Mouse (Mus musculus): ENCODE data around the gene Olfr1252. TPM values are rescaled to one million over a fixed set of nuclear protein-coding genes. Genes with fewer than 3 reads are reported as not detected.

Olfr1252 gene
- not detected in 2 replicates for polyA plus RNA-seq (2015; fragmentation: Nextera tagmentation; extraction: Ambion mirVana)

DNA sequence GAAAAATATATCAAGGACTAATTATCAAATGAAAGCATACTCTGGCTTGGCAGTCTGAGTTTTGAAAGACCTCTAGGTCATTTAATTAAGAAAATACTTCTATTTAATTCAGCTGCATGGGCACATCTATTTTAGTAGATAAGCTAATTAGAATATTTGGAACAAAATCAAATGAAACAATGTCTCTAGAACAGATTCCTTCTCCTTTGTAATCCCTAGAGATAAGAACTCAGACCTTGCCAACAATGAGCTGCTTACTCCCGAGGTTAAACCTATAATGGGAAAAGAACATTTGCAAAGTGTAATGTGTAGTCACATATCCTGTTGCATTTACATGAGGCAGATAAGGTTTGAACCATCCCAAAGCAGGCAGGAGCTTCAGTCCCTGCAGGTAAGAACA is at the start of gene Olfr1252:
TSS of gene Olfr1252 (minus strand) at position 101 of the 400 bp plus-strand sequence.
- WGBS = 27% methylated on average over 1 of the region's 1 CpGs
- Histone ChIP-seq H3K9ac (ENCODE audit: low read length) (no peak within 1 kb of the TSS), H3K36me3 (ENCODE audit: control insufficient read depth, insufficient read depth) (no peaks in the 10 kb centered on the region), H3K4me2 (ENCODE audit: low read depth, low read length) (no peak within 1 kb of the TSS), H3K27ac (ENCODE audit: low read length) (no peak within 1 kb of the TSS), H3K27me3 (ENCODE audit: control insufficient read depth, insufficient read depth, low read length) (no peaks in the 10 kb centered on the region), H3K9me3 (replicated peaks; ENCODE audit: control insufficient read depth, low read length) (no peaks in the 10 kb centered on the region), H3K4me3 (ENCODE audit: low read length) (no peak within 1 kb of the TSS), H3K4me1 (ENCODE audit: control insufficient read depth, insufficient read depth, low read length) (no peaks in the 10 kb centered on the region)
- ATAC-seq (replicated peaks; ENCODE audit: extremely low read depth, insufficient read depth, low FRiP score) = no peak

DNA sequence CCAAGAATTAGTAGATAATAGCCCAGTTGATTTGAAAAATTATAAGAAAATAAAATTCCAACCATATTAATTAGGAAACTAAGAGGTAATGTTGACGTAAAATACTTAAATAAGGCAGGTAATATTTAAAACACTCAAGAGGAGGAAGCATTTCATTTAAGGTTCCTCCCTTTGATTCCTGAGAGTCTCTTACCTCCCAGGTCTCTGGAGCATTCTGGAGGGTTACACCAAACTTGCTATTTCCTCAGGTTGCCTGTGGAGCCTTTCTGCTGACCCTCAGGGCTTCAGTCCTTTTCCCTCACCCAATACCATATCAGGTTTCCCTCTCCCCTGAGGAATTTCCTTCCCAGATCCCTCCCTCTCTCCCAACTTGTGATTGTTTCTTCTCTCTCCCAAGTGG is 32.2 kb upstream of the Olfr1252 start, which contains the start of gene Olfr1253:
TSS of gene Olfr1253 (minus strand) at position 101 of the 400 bp plus-strand sequence.
- WGBS = 89% methylated on average over 1 of the region's 1 CpGs
- H3K9me3 ChIP-seq (replicated peaks; ENCODE audit: control insufficient read depth, low read length) = no peaks in the 10 kb centered on the region
- ATAC-seq (replicated peaks; ENCODE audit: extremely low read depth, insufficient read depth, low FRiP score) = no peak

DNA sequence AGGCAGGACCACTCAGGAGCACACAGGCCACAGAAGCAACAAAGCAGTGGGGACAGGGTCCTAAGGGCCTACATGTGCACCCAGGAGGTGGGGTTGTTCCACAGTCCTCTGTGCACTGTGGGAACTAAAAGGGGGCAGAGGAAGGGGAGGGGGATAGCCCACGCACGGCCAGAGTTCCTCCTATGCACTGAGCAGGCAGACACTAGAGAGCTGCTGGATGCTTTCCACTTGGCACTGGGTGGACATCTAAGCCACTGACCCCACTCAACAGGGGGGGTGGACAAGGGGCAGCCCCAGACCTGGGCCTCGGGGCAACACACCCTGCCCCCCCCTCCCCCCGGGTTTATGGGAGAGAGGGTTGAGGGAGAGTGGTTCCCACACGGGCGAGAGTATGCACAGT is 32.8 kb downstream of the Olfr1252 start:
- Histone ChIP-seq H3K4me2 (ENCODE audit: low read depth, low read length) (no peak overlapping the region), H3K9ac (ENCODE audit: low read length) (no peak overlapping the region), H3K36me3 (ENCODE audit: control insufficient read depth, insufficient read depth) (no peaks in the 10 kb centered on the region), H3K4me1 (ENCODE audit: control insufficient read depth, insufficient read depth, low read length) (no peaks in the 10 kb centered on the region), H3K4me3 (ENCODE audit: low read length) (no peak overlapping the region), H3K9me3 (replicated peaks; ENCODE audit: control insufficient read depth, low read length) (no peaks in the 10 kb centered on the region), H3K27me3 (ENCODE audit: control insufficient read depth, insufficient read depth, low read length) (no peaks in the 10 kb centered on the region), H3K27ac (ENCODE audit: low read length) (no peak overlapping the region)
- no peak for ATAC-seq (replicated peaks; ENCODE audit: extremely low read depth, insufficient read depth, low FRiP score)
- WGBS = 75% methylated on average over 6 of the region's 6 CpGs

More for the DNA sequence above, 32.2 kb upstream of the Olfr1252 start, which contains the start of gene Olfr1253:
- Histone ChIP-seq H3K27me3 (ENCODE audit: control insufficient read depth, insufficient read depth, low read length) (no peaks in the 10 kb centered on the region), H3K4me1 (ENCODE audit: control insufficient read depth, insufficient read depth, low read length) (no peaks in the 10 kb centered on the region), H3K36me3 (ENCODE audit: control insufficient read depth, insufficient read depth) (no peaks in the 10 kb centered on the region), H3K4me2 (ENCODE audit: low read depth, low read length) (no peak within 1 kb of the TSS), H3K9ac (ENCODE audit: low read length) (no peak within 1 kb of the TSS), H3K4me3 (ENCODE audit: low read length) (no peak within 1 kb of the TSS), H3K27ac (ENCODE audit: low read length) (no peak within 1 kb of the TSS)

DNA sequence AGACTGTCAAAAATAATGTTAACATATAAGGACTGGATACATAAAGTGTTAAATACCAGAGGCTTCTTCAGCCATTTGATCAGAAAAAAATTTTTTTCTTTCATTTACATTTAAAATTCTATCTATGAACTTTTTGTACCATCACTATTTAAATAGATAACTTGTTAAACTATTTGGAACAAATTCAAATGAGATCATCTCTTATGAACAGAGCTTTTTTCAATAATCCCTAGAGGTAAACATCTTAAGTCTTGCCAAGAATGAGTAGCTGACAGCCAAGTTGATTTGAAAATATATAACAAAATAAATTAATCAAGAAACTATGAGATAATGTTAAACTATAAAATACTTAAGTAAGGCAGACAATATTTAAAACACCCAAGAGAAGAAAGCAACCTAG is 53.0 kb downstream of the Olfr1252 start, which contains the start of gene Olfr1251:
TSS of gene Olfr1251 (minus strand) at position 101 of the 400 bp plus-strand sequence.
- Histone ChIP-seq H3K27ac (ENCODE audit: low read length) (no peak within 1 kb of the TSS), H3K4me1 (ENCODE audit: control insufficient read depth, insufficient read depth, low read length) (no peaks in the 10 kb centered on the region), H3K9me3 (replicated peaks; ENCODE audit: control insufficient read depth, low read length) (no peaks in the 10 kb centered on the region), H3K36me3 (ENCODE audit: control insufficient read depth, insufficient read depth) (no peaks in the 10 kb centered on the region), H3K4me3 (ENCODE audit: low read length) (no peak within 1 kb of the TSS), H3K27me3 (ENCODE audit: control insufficient read depth, insufficient read depth, low read length) (no peaks in the 10 kb centered on the region), H3K9ac (ENCODE audit: low read length) (no peak within 1 kb of the TSS), H3K4me2 (ENCODE audit: low read depth, low read length) (no peak within 1 kb of the TSS)
- ATAC-seq (replicated peaks; ENCODE audit: extremely low read depth, insufficient read depth, low FRiP score) = no peak

Other genes starting within 250 kb of the Olfr1252 start
- gene Olfr1241, start 237.9 kb downstream of the Olfr1252 start, polyA plus RNA-seq (2015; fragmentation: Nextera tagmentation; extraction: Ambion mirVana) = not detected in 2 replicates
- not detected in 2 replicates for gene Olfr1242, start 226.7 kb downstream of the Olfr1252 start, polyA plus RNA-seq (2015; fragmentation: Nextera tagmentation; extraction: Ambion mirVana)
- gene Olfr1243, start 193.5 kb downstream of the Olfr1252 start, polyA plus RNA-seq (2015; fragmentation: Nextera tagmentation; extraction: Ambion mirVana) = not detected in 2 replicates
- gene Olfr1245, start 146.6 kb downstream of the Olfr1252 start, polyA plus RNA-seq (2015; fragmentation: Nextera tagmentation; extraction: Ambion mirVana) = not detected in 2 replicates
- not detected in 2 replicates for gene Olfr1246, start 131.9 kb downstream of the Olfr1252 start, polyA plus RNA-seq (2015; fragmentation: Nextera tagmentation; extraction: Ambion mirVana)
- gene Olfr1247, start 110.9 kb downstream of the Olfr1252 start, polyA plus RNA-seq (2015; fragmentation: Nextera tagmentation; extraction: Ambion mirVana) = not detected in 2 replicates
- gene Olfr1248, start 106.8 kb downstream of the Olfr1252 start, polyA plus RNA-seq (2015; fragmentation: Nextera tagmentation; extraction: Ambion mirVana) = not detected in 2 replicates
- not detected in 2 replicates for gene Olfr1249, start 90.0 kb downstream of the Olfr1252 start, polyA plus RNA-seq (2015; fragmentation: Nextera tagmentation; extraction: Ambion mirVana)
- not detected in 2 replicates for gene Olfr1250, start 63.5 kb downstream of the Olfr1252 start, polyA plus RNA-seq (2015; fragmentation: Nextera tagmentation; extraction: Ambion mirVana)
- gene Olfr1251, start 53.1 kb downstream of the Olfr1252 start, polyA plus RNA-seq (2015; fragmentation: Nextera tagmentation; extraction: Ambion mirVana) = not detected in 2 replicates
- gene Olfr1253, start 32.1 kb upstream of the Olfr1252 start, polyA plus RNA-seq (2015; fragmentation: Nextera tagmentation; extraction: Ambion mirVana) = not detected in 2 replicates
- not detected in 2 replicates for gene Olfr1254, start 68.6 kb upstream of the Olfr1252 start, polyA plus RNA-seq (2015; fragmentation: Nextera tagmentation; extraction: Ambion mirVana)
- not detected in 2 replicates for gene Olfr1255, start 87.0 kb upstream of the Olfr1252 start, polyA plus RNA-seq (2015; fragmentation: Nextera tagmentation; extraction: Ambion mirVana)
- not detected in 2 replicates for gene Olfr1256, start 116.5 kb upstream of the Olfr1252 start, polyA plus RNA-seq (2015; fragmentation: Nextera tagmentation; extraction: Ambion mirVana)
- not detected in 2 replicates for gene Olfr48, start 123.2 kb upstream of the Olfr1252 start, polyA plus RNA-seq (2015; fragmentation: Nextera tagmentation; extraction: Ambion mirVana)
- not detected in 2 replicates for gene Olfr1257, start 153.4 kb upstream of the Olfr1252 start, polyA plus RNA-seq (2015; fragmentation: Nextera tagmentation; extraction: Ambion mirVana)
- gene Olfr1258, start 202.3 kb upstream of the Olfr1252 start, polyA plus RNA-seq (2015; fragmentation: Nextera tagmentation; extraction: Ambion mirVana) = not detected in 2 replicates
- not detected in 2 replicates for gene Olfr1259, start 223.7 kb upstream of the Olfr1252 start, polyA plus RNA-seq (2015; fragmentation: Nextera tagmentation; extraction: Ambion mirVana)
- gene Olfr1260, start 249.3 kb upstream of the Olfr1252 start, polyA plus RNA-seq (2015; fragmentation: Nextera tagmentation; extraction: Ambion mirVana) = not detected in 2 replicates

Measured in heart, embryonic 16.5 days (tissue).